Mouse (Mus musculus): ENCODE measurements at regions not wholly inside any gene's neighbourhood (a gene's known extent, or its start where the extent isn't known, plus 50 kb on each side); places are given as distances from the start of the nearest gene placed in this dataset.

DNA sequence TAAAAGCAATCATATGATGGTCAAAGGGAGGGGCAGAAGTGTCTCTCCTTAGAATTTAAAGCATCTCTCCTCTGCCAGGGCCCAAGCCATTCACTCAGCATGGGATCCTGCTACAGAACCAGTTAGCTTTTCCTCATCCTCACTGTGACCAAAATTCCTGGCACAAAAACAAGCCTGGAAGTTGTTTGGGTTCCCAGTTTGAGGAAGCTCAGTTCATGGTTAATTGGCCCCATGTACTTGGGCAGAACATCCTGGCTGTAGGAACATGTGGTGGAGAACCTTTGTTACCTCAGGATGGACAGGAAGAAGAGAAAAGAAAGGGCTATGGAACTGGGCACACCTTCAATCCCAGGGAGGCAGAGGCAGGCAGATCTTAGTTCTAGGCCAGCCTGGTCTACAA is 52.4 kb upstream of the Mfge8 start:
- H3K4me3 ChIP-seq (ENCODE audit: low read length): no peak overlapping the region
- H3K27me3 ChIP-seq (replicated peaks; ENCODE audit: control insufficient read depth, insufficient read depth, low read length): no peaks in the 10 kb centered on the region
- H3K9me3 ChIP-seq (ENCODE audit: control insufficient read depth, low read length): no peaks in the 10 kb centered on the region
- no peak for ATAC-seq
- H3K4me1 ChIP-seq (ENCODE audit: control insufficient read depth, insufficient read depth, low read length): peaks cover 7% of the 10 kb centered on the region; the same call in 1 of the 2 replicates
- H3K9ac ChIP-seq (ENCODE audit: low read depth, low read length): no peak overlapping the region
- no peak overlapping the region for H3K4me2 ChIP-seq (ENCODE audit: low read depth, low read length)
- no peaks in the 10 kb centered on the region for H3K36me3 ChIP-seq (ENCODE audit: control insufficient read depth, insufficient read depth, low read length)
- H3K27ac ChIP-seq (ENCODE audit: low read length): no peak overlapping the region

DNA sequence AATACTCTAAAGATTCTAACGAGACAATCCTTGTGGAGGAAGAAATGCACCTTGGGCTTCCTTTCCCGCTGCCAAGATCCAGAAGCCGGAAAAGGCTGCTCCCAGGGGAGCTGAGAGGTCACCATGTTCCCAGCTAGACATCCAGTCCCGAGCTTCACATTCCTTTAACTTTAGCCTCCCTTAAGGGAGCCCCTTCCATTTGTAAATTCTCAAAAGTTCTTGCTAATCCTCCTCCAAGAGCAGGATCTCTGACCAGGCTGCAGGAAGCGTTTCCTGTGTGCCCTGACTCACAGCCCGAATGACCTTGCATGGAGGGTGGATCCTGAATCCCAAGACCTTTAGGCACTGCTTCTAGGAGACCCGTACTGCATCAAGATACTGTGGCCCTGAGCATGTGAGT is 53.5 kb upstream of the Mfge8 start:
- peak; percentile 50; the same call in 1 of the 2 replicates for ATAC-seq
- WGBS: 42% methylated on average over 7 of the region's 7 CpGs
- H3K9ac ChIP-seq (ENCODE audit: low read depth, low read length): peak overlapping the region; percentile 16; the same call in 1 of the 2 replicates
- H3K4me2 ChIP-seq (ENCODE audit: low read depth, low read length): no peak overlapping the region
- peak overlapping the region; percentile 77 for H3K27ac ChIP-seq (ENCODE audit: low read length)
- no peaks in the 10 kb centered on the region for H3K36me3 ChIP-seq (ENCODE audit: control insufficient read depth, insufficient read depth, low read length)
- no peaks in the 10 kb centered on the region for H3K9me3 ChIP-seq (ENCODE audit: control insufficient read depth, low read length)
- H3K4me3 ChIP-seq (ENCODE audit: low read length): no peak overlapping the region
- peaks cover 7% of the 10 kb centered on the region; the same call in 1 of the 2 replicates for H3K4me1 ChIP-seq (ENCODE audit: control insufficient read depth, insufficient read depth, low read length)
- H3K27me3 ChIP-seq (replicated peaks; ENCODE audit: control insufficient read depth, insufficient read depth, low read length): no peaks in the 10 kb centered on the region

DNA sequence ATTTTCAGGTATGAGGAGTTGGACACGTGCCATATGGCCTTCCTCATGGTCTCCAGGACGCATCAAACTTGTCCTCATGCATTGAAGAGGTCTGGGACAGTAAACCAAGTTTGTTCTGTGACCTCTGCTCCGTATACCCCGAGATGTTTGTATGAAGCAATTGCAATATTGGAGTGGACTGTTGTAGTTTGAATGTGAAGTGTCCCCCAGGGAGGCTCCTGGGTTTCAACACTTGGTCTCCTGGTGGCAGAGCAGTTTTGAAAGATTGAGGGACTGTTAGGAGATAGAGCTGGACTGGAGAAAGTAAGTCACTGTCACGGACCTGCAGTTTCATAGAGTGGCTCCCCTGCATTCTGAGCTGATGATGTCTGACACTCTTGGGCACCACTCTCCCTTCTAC is 54.6 kb upstream of the Mfge8 start:
- H3K4me2 ChIP-seq (ENCODE audit: low read depth, low read length): no peak overlapping the region
- no peaks in the 10 kb centered on the region for H3K9me3 ChIP-seq (ENCODE audit: control insufficient read depth, low read length)
- H3K27ac ChIP-seq (ENCODE audit: low read length): no peak overlapping the region
- H3K4me3 ChIP-seq (ENCODE audit: low read length): no peak overlapping the region
- H3K9ac ChIP-seq (ENCODE audit: low read depth, low read length): no peak overlapping the region
- no peaks in the 10 kb centered on the region for H3K27me3 ChIP-seq (replicated peaks; ENCODE audit: control insufficient read depth, insufficient read depth, low read length)
- H3K4me1 ChIP-seq (ENCODE audit: control insufficient read depth, insufficient read depth, low read length): peaks cover 7% of the 10 kb centered on the region; the same call in 1 of the 2 replicates
- no peak for ATAC-seq
- no peaks in the 10 kb centered on the region for H3K36me3 ChIP-seq (ENCODE audit: control insufficient read depth, insufficient read depth, low read length)
- WGBS: 82% methylated on average over 5 of the region's 5 CpGs

DNA sequence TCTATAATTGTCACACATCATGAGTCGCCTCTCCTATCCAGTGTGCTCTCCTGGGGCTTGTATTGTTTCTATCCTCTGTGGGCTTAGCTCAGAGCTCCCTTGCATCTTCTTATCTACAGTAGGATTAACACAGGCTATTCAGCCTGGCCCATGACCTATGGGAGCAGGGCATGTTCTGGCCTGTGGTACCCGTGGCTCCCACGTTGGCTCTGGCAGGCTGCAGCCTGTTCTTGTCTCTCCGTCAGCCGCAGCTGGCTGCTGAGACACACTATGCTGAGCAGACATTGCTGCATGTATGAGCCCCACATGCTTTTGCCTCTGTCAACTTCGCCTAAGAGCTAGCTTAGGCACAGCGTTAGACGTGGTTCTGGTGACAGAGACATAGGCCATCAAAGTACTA is 58.3 kb upstream of the Mfge8 start:
- Histone ChIP-seq H3K9me3 (ENCODE audit: control insufficient read depth, low read length) (no peaks in the 10 kb centered on the region), H3K9ac (ENCODE audit: low read depth, low read length) (no peak overlapping the region), H3K27ac (ENCODE audit: low read length) (no peak overlapping the region), H3K27me3 (replicated peaks; ENCODE audit: control insufficient read depth, insufficient read depth, low read length) (no peaks in the 10 kb centered on the region), H3K4me2 (ENCODE audit: low read depth, low read length) (no peak overlapping the region), H3K4me1 (ENCODE audit: control insufficient read depth, insufficient read depth, low read length) (peaks cover 21% of the 10 kb centered on the region), H3K36me3 (ENCODE audit: control insufficient read depth, insufficient read depth, low read length) (no peaks in the 10 kb centered on the region), H3K4me3 (ENCODE audit: low read length) (no peak overlapping the region)
- WGBS: 50% methylated on average over 8 of the region's 8 CpGs
- ATAC-seq: no peak

DNA sequence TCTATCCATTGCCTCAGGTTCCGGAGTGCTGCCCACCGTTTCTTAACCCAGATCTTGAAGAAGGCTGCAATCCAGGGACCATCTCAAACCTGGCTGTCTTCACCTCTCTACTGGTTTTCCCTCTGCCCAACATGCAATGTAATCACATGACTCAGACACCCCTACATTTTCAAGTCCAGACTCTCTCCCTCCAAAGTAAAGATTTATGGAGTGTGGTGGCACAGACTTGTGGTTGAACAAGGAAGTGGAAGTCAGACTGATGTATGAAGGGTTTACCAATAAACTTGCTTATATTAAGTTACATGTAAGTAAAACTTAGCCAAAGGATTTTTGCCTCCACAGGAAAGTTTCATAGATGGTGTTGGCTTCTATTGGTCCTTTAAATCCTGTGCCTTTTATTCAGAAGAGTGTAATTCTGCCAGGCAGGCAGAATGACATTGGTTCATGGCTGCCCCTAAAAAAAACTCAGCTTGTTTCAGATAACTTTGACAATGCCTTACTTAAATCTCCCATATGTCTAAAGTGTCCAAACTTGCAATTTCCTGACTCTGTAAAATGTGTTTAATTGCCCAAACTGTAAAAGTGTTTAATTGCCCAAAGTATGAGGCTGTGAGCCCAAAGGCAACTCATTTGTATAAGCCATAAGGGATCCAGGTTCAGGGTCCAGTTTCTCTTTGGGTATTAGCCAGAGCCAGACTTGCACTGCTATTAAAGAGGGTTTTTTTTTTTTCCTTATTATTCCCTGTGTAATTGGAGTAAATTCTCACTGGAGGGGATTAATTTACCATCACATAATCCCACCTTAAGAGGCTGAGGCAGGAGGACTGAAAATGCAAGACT is 61.7 kb upstream of the Mfge8 start:
- Histone ChIP-seq H3K4me2 (ENCODE audit: low read depth, low read length) (peak overlapping the region; percentile 29), H3K4me1 (ENCODE audit: control insufficient read depth, insufficient read depth, low read length) (peaks cover 15% of the 10 kb centered on the region), H3K9ac (ENCODE audit: low read depth, low read length) (no peak overlapping the region), H3K27ac (ENCODE audit: low read length) (peak overlapping the region; percentile 12; the same call in 1 of the 2 replicates), H3K36me3 (ENCODE audit: control insufficient read depth, insufficient read depth, low read length) (no peaks in the 10 kb centered on the region), H3K9me3 (ENCODE audit: control insufficient read depth, low read length) (no peaks in the 10 kb centered on the region), H3K27me3 (replicated peaks; ENCODE audit: control insufficient read depth, insufficient read depth, low read length) (no peaks in the 10 kb centered on the region), H3K4me3 (ENCODE audit: low read length) (no peak overlapping the region)
- ATAC-seq: 0 out of 2 replicates have a peak, but pooled peaks have one; percentile 20
- 90% methylated on average over 2 of the region's 2 CpGs for WGBS

DNA sequence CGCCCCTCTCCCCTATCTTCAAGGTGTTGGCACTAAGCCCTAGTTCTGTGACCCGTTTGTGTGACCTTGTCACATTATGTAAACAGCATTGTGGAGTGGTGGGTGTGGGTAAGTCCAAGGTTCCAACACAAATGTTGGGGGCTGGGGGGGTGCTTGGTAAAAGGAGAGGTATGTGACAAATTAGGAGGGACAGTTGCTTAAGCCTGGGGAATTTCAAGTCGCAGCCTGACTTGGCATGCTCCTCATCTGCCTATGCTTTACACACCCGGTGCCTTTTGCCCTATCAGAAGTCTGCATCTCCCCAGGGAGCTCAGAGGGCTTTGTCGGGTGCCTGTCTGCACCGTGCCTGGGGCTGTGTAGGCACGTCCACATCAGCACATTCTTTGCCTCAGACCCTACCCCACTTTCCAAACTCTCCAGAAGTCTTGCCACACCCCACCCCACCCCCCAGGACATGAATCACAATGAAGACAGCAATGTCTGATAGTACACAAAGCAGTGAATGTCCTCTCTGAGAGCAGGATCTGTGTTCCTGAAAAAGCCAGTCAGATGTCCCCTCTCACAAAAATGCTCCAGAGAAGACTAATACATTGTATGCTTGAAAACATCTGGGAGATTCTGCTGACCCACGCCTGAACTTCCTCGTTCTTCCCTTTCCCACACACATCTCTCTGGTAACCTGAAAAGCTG is 61.6 kb upstream of the Abhd2 start:
- ATAC-seq: peak; percentile 82
- Histone ChIP-seq H3K27ac (ENCODE audit: low read length) (peak overlapping the region; percentile 65), H3K9ac (ENCODE audit: low read depth, low read length) (no peak overlapping the region; the same call in 1 of the 2 replicates)

DNA sequence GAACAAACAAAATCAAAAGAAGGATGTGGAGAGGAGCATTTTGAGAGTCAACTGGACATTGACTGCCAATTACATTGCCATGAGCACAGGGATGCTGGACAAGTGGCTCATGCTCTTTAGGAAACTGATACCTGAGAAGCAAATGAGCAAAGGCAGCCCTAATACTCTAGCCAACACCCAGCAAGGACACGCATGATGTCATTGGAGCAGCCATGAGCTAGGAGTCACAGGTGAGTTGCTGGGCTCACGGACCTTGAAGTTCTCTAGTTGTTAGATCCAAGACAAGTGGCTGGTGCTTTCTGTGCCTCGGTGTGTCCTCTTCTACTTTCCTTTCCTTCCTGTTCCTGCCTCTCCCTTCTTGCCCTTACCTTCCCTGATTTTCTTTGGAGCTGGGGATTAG is 60.8 kb upstream of the Abhd2 start:
- Histone ChIP-seq H3K27me3 (replicated peaks; ENCODE audit: control insufficient read depth, insufficient read depth, low read length) (no peaks in the 10 kb centered on the region), H3K4me1 (ENCODE audit: control insufficient read depth, insufficient read depth, low read length) (peaks cover 15% of the 10 kb centered on the region), H3K9me3 (ENCODE audit: control insufficient read depth, low read length) (no peaks in the 10 kb centered on the region), H3K4me2 (ENCODE audit: low read depth, low read length) (no peak overlapping the region), H3K9ac (ENCODE audit: low read depth, low read length) (no peak overlapping the region), H3K27ac (ENCODE audit: low read length) (no peak overlapping the region), H3K36me3 (ENCODE audit: control insufficient read depth, insufficient read depth, low read length) (no peaks in the 10 kb centered on the region), H3K4me3 (ENCODE audit: low read length) (no peak overlapping the region)
- WGBS: 87% methylated on average over 3 of the region's 3 CpGs
- ATAC-seq: no peak

More for the DNA sequence above, 61.6 kb upstream of the Abhd2 start:
- 13% methylated on average over 9 of the region's 9 CpGs for WGBS
- H3K27me3 ChIP-seq (replicated peaks; ENCODE audit: control insufficient read depth, insufficient read depth, low read length): no peaks in the 10 kb centered on the region
- no peaks in the 10 kb centered on the region for H3K36me3 ChIP-seq (ENCODE audit: control insufficient read depth, insufficient read depth, low read length)
- H3K4me1 ChIP-seq (ENCODE audit: control insufficient read depth, insufficient read depth, low read length): peaks cover 15% of the 10 kb centered on the region
- H3K4me3 ChIP-seq (ENCODE audit: low read length): no peak overlapping the region
- H3K4me2 ChIP-seq (ENCODE audit: low read depth, low read length): peak overlapping the region; percentile 29
- H3K9me3 ChIP-seq (ENCODE audit: control insufficient read depth, low read length): no peaks in the 10 kb centered on the region

DNA sequence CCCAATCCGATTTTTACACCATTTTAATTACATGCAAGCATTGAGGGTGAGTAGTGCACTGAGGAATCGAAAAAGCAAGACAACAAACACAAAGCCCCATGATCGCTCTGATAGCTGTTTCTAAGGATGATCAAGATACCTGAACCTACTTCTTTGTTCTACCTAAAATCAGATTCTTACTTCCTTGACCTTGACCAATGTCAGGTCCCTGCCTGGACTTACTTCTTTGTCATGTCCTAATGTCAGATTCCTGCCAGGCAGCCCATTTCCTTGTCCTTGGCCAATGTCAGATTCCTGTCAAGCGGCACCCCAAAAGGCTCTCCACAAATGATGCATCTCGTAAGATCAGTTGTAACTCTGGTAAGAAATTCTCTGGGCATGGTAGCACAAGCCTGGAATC is 58.0 kb upstream of the Abhd2 start:
- no peak overlapping the region for H3K27ac ChIP-seq (ENCODE audit: low read length)
- no peaks in the 10 kb centered on the region for H3K9me3 ChIP-seq (ENCODE audit: control insufficient read depth, low read length)
- no peak overlapping the region for H3K4me2 ChIP-seq (ENCODE audit: low read depth, low read length)
- H3K27me3 ChIP-seq (replicated peaks; ENCODE audit: control insufficient read depth, insufficient read depth, low read length): no peaks in the 10 kb centered on the region
- 90% methylated on average over 5 of the region's 5 CpGs for WGBS
- ATAC-seq: no peak
- H3K4me3 ChIP-seq (ENCODE audit: low read length): no peak overlapping the region
- H3K4me1 ChIP-seq (ENCODE audit: control insufficient read depth, insufficient read depth, low read length): peaks cover 15% of the 10 kb centered on the region
- H3K9ac ChIP-seq (ENCODE audit: low read depth, low read length): no peak overlapping the region
- no peaks in the 10 kb centered on the region for H3K36me3 ChIP-seq (ENCODE audit: control insufficient read depth, insufficient read depth, low read length)

DNA sequence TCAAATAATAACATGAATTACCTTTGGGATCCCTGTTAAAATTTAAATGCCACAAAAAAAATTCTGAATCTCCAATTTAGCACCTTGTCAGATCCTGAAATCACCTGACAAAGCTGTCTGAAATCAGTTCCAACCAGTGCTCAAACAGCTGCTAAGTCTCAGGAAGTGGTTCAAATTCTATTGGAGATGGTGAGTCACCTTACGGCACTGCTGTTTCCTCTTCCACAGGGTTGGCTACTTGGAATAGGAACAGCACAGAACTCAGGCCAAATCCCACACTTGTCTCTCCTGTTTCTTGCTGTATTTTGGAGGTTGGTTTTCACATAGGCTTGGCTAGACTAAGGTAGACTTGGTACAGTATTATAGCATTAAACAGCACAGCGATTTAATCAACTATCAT is 55.8 kb upstream of the Abhd2 start:
- H3K27ac ChIP-seq (ENCODE audit: low read length): no peak overlapping the region
- no peak overlapping the region for H3K4me2 ChIP-seq (ENCODE audit: low read depth, low read length)
- no peaks in the 10 kb centered on the region for H3K27me3 ChIP-seq (replicated peaks; ENCODE audit: control insufficient read depth, insufficient read depth, low read length)
- no peaks in the 10 kb centered on the region for H3K36me3 ChIP-seq (ENCODE audit: control insufficient read depth, insufficient read depth, low read length)
- H3K4me3 ChIP-seq (ENCODE audit: low read length): no peak overlapping the region
- ATAC-seq: no peak
- no peaks in the 10 kb centered on the region for H3K4me1 ChIP-seq (ENCODE audit: control insufficient read depth, insufficient read depth, low read length)
- no peaks in the 10 kb centered on the region for H3K9me3 ChIP-seq (ENCODE audit: control insufficient read depth, low read length)
- WGBS: 88% methylated on average over 2 of the region's 2 CpGs
- H3K9ac ChIP-seq (ENCODE audit: low read depth, low read length): no peak overlapping the region

All from intestine, embryonic 16.5 days (tissue).